Mouse (Mus musculus) heart, embryonic 13.5 days (tissue): ENCODE measurements around the gene Adamts8. TPM values are rescaled to one million over a fixed set of nuclear protein-coding genes. Genes with fewer than 3 reads are reported as not detected.

ENCODE experiments used
- ATAC-seq: fragments of 200-750 bp; cut with Nextera tagmentation; 2 replicates; pipeline ENCODE4 v1.8.0; 2017; ENCODE audit warnings: moderate TSS enrichment; ENCODE audit not compliant: insufficient number of reproducible peaks, low FRiP score, low TSS enrichment; ENCODE audit errors: extremely low read depth
- H3K27ac ChIP-seq: fragments of 300-500 bp; sonication (generic); replicated peaks from 2 replicates; pipeline ENCODE4 v1.5.1; 2015; ENCODE audit warnings: moderate library complexity, mild to moderate bottlenecking, inconsistent platforms
- H3K27me3 ChIP-seq: fragments of 300-500 bp; sonication (generic); replicated peaks from 2 replicates; pipeline ENCODE4 v1.6.1; 2015; ENCODE audit warnings: mild to moderate bottlenecking, inconsistent platforms
- H3K36me3 ChIP-seq: fragments of 300-500 bp; sonication (generic); 2 replicates; pipeline ENCODE4 v1.6.1; 2015; ENCODE audit warnings: mild to moderate bottlenecking, inconsistent platforms
- H3K4me1 ChIP-seq: fragments of 300-500 bp; sonication (generic); 2 replicates; pipeline ENCODE4 v1.6.1; 2015; ENCODE audit warnings: inconsistent platforms
- H3K4me2 ChIP-seq: fragments of 300-500 bp; sonication (generic); 2 replicates; pipeline ENCODE4 v1.6.1; 2015; ENCODE audit warnings: inconsistent platforms, mild to moderate bottlenecking, moderate library complexity
- H3K4me3 ChIP-seq: fragments of 300-500 bp; sonication (generic); 2 replicates; pipeline ENCODE4 v1.5.1; 2015; ENCODE audit warnings: moderate library complexity, mild to moderate bottlenecking, inconsistent platforms
- H3K9ac ChIP-seq: fragments of 300-500 bp; sonication (generic); 2 replicates; pipeline ENCODE4 v1.6.1; 2015; ENCODE audit warnings: inconsistent platforms, mild to moderate bottlenecking, moderate library complexity
- H3K9me3 ChIP-seq: fragments of 300-500 bp; sonication (generic); 2 replicates; pipeline ENCODE4 v1.6.1; 2016; ENCODE audit warnings: inconsistent platforms
- WGBS: fragments of 180-500 bp; shearing (Covaris S2); methylation state at CpG from one replicate; pipeline ENCODE4 v1.1.7; 2015; ENCODE audit warnings: mixed read lengths; 5-methylcytosine and 5-hydroxymethylcytosine counted together
- polyA plus RNA-seq: library from polyadenylated mRNA; unstranded; fragments of >200 nt; fragmentation: Nextera tagmentation; extraction: Ambion mirVana; gene quantifications from 2 replicates; pipeline ENCODE4 v1.2.1, GENCODE M21; 2015

Gene Adamts8
- polyA plus RNA-seq, 1 experiment from 2014 or later, result 8.1 TPM

GRCm38 (mm10) chr9:30908973-30909372 lies 33.4 kb upstream of the Adamts8 start:
- Histone ChIP-seq H3K4me3 (no peak overlapping the region), H3K9ac (no peak overlapping the region), H3K27me3 (no peaks in the 10 kb centered on the region), H3K4me2 (no peak overlapping the region), H3K9me3 (no peaks in the 10 kb centered on the region), H3K36me3 (peaks cover 58% of the 10 kb centered on the region), H3K27ac (no peak overlapping the region), H3K4me1 (0 out of 2 replicates have a peak, but pooled peaks cover under 1% of the 10 kb centered on the region)
- WGBS, result 74% methylated on average over 5 of the region's 5 CpGs
- no peak for ATAC-seq

GRCm38 (mm10) chr9:30910491-30910890 lies 31.9 kb upstream of the Adamts8 start:
- Histone ChIP-seq H3K4me3 (no peak overlapping the region), H3K9me3 (no peaks in the 10 kb centered on the region), H3K27ac (no peak overlapping the region), H3K4me1 (peaks cover 11% of the 10 kb centered on the region), H3K27me3 (no peaks in the 10 kb centered on the region), H3K9ac (no peak overlapping the region), H3K4me2 (no peak overlapping the region), H3K36me3 (peaks cover 52% of the 10 kb centered on the region)
- 77% methylated on average over 5 of the region's 5 CpGs for WGBS
- ATAC-seq, result no peak

GRCm38 (mm10) chr9:30912161-30912560 lies 30.2 kb upstream of the Adamts8 start:
- no peak overlapping the region for H3K9ac ChIP-seq
- WGBS, result 53% methylated on average over 3 of the region's 3 CpGs
- H3K27me3 ChIP-seq, result no peaks in the 10 kb centered on the region
- H3K27ac ChIP-seq, result no peak overlapping the region
- ATAC-seq, result no peak
- H3K4me2 ChIP-seq, result no peak overlapping the region
- no peak overlapping the region for H3K4me3 ChIP-seq
- peaks cover 46% of the 10 kb centered on the region for H3K36me3 ChIP-seq
- H3K4me1 ChIP-seq, result peaks cover 27% of the 10 kb centered on the region
- H3K9me3 ChIP-seq, result no peaks in the 10 kb centered on the region

- Histone ChIP-seq H3K4me2 (no peak overlapping the region), H3K4me3 (no peak overlapping the region)
- WGBS, result 62% methylated on average over 3 of the region's 3 CpGs
These were observed 28.9 kb upstream of the Adamts8 start for GRCm38 (mm10) chr9:30913429-30913828.

GRCm38 (mm10) chr9:30914241-30914640 lies 28.1 kb upstream of the Adamts8 start:
- H3K36me3 ChIP-seq, result peaks cover 35% of the 10 kb centered on the region
- no peak overlapping the region for H3K27ac ChIP-seq
- no peak overlapping the region for H3K9ac ChIP-seq
- 80% methylated on average over 2 of the region's 2 CpGs for WGBS
- H3K4me3 ChIP-seq, result no peak overlapping the region
- no peak overlapping the region for H3K4me2 ChIP-seq
- H3K9me3 ChIP-seq, result no peaks in the 10 kb centered on the region
- H3K27me3 ChIP-seq, result no peaks in the 10 kb centered on the region
- H3K4me1 ChIP-seq, result peaks cover 46% of the 10 kb centered on the region
- no peak for ATAC-seq

More at GRCm38 (mm10) chr9:30913429-30913828, 28.9 kb upstream of the Adamts8 start:
- Histone ChIP-seq H3K9me3 (no peaks in the 10 kb centered on the region), H3K36me3 (peaks cover 43% of the 10 kb centered on the region), H3K27ac (no peak overlapping the region), H3K9ac (no peak overlapping the region), H3K27me3 (no peaks in the 10 kb centered on the region), H3K4me1 (peaks cover 38% of the 10 kb centered on the region)
- ATAC-seq, result no peak

GRCm38 (mm10) chr9:30916266-30916968 lies 25.9 kb upstream of the Adamts8 start:
- ATAC-seq, result no peak
- Histone ChIP-seq H3K4me1 (peaks cover 68% of the 10 kb centered on the region), H3K9ac (no peak overlapping the region), H3K27ac (no peak overlapping the region), H3K36me3 (peaks cover 17% of the 10 kb centered on the region), H3K27me3 (peaks cover 8% of the 10 kb centered on the region), H3K4me3 (no peak overlapping the region), H3K4me2 (no peak overlapping the region), H3K9me3 (no peaks in the 10 kb centered on the region)
- WGBS, result 69% methylated on average over 6 of the region's 6 CpGs

- Histone ChIP-seq H3K4me3 (peak overlapping the region; percentile 76), H3K36me3 (peaks cover 12% of the 10 kb centered on the region; the same call in 1 of the 2 replicates), H3K9ac (peak overlapping the region; percentile 44), H3K27ac (no peak overlapping the region), H3K9me3 (no peaks in the 10 kb centered on the region), H3K4me1 (peaks cover 73% of the 10 kb centered on the region), H3K27me3 (peaks cover 24% of the 10 kb centered on the region), H3K4me2 (peak overlapping the region; percentile 94)
- WGBS, result 43% methylated on average over 12 of the region's 12 CpGs
- ATAC-seq, result no peak
These were observed 23.7 kb upstream of the Adamts8 start for GRCm38 (mm10) chr9:30918466-30919356.

GRCm38 (mm10) chr9:30919686-30920085 lies 22.7 kb upstream of the Adamts8 start:
- H3K36me3 ChIP-seq, result peaks cover 12% of the 10 kb centered on the region; the same call in 1 of the 2 replicates
- no peaks in the 10 kb centered on the region for H3K9me3 ChIP-seq
- H3K9ac ChIP-seq, result 0 out of 2 replicates have a peak overlapping the region, but pooled peaks have one; percentile 44
- H3K27me3 ChIP-seq, result peaks cover 24% of the 10 kb centered on the region
- 80% methylated on average over 9 of the region's 9 CpGs for WGBS
- peak overlapping the region; percentile 94 for H3K4me2 ChIP-seq
- peak overlapping the region; percentile 76 for H3K4me3 ChIP-seq
- H3K27ac ChIP-seq, result no peak overlapping the region
- H3K4me1 ChIP-seq, result peaks cover 70% of the 10 kb centered on the region
- no peak for ATAC-seq

- peak overlapping the region; percentile 76 for H3K4me3 ChIP-seq
- H3K9ac ChIP-seq, result peak overlapping the region; percentile 84; the same call in 1 of the 2 replicates
- 6% methylated on average over 6 of the region's 6 CpGs for WGBS
These were observed 21.6 kb upstream of the Adamts8 start for GRCm38 (mm10) chr9:30920736-30921135.

GRCm38 (mm10) chr9:30921261-30922103 lies 20.9 kb upstream of the Adamts8 start:
- 2% methylated on average over 56 of the region's 56 CpGs for WGBS
- H3K4me1 ChIP-seq, result peaks cover 52% of the 10 kb centered on the region

More at GRCm38 (mm10) chr9:30920736-30921135, 21.6 kb upstream of the Adamts8 start:
- H3K36me3 ChIP-seq, result peaks cover 9% of the 10 kb centered on the region; the same call in 1 of the 2 replicates
- no peak for ATAC-seq
- H3K9me3 ChIP-seq, result no peaks in the 10 kb centered on the region
- peaks cover 60% of the 10 kb centered on the region for H3K4me1 ChIP-seq
- peaks cover 24% of the 10 kb centered on the region for H3K27me3 ChIP-seq
- H3K4me2 ChIP-seq, result peak overlapping the region; percentile 94
- H3K27ac ChIP-seq, result no peak overlapping the region

More at GRCm38 (mm10) chr9:30921261-30922103, 20.9 kb upstream of the Adamts8 start:
- H3K9ac ChIP-seq, result peak overlapping the region; percentile 84
- no peak for ATAC-seq
- peak overlapping the region; percentile 76 for H3K4me3 ChIP-seq
- H3K36me3 ChIP-seq, result peaks cover 8% of the 10 kb centered on the region; the same call in 1 of the 2 replicates
- peaks cover 24% of the 10 kb centered on the region for H3K27me3 ChIP-seq
- H3K9me3 ChIP-seq, result no peaks in the 10 kb centered on the region
- H3K27ac ChIP-seq, result peak overlapping the region; percentile 57
- peak overlapping the region; percentile 94 for H3K4me2 ChIP-seq
